ENCODE assay signal across 37 mouse cellular contexts in the genomic region with DNA sequence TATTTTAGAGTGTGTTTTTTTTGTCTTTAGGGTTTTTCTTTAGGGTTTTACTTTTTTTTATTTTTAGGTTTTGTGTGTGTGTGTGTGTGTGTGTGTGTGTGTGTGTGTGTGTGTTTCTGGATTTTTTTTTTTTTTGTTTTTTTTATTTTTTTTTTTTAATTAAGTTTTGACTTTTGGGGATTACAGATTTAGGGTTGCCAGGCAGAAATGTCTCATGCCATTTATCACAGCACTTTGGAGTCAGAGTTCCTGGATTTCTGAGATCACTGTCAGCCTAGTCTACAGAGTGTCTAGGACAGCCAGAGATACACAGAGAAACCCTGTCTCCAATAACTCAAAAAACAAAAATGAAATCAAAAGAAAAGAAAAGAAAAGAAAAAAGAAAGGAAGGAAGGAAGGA. TPM values are rescaled to one million over a fixed set of nuclear protein-coding genes. Genes with fewer than 3 reads are reported as not detected.
"Had no signal": no experiment of that assay in that cellular context is flagged by ENCODE, and none has a peak within 500 bp of the region (broad histone marks: within the 10 kb centered on the region; RNA-seq: fewer than 3 reads in every experiment).

No protein-coding gene starts in this region.

- H3K27ac ChIP-seq: embryonic facial prominence, embryonic 10.5 days; embryonic facial prominence, embryonic 12.5 days; embryonic facial prominence, embryonic 13.5 days; embryonic facial prominence, embryonic 15.5 days; forebrain, embryonic 10.5 days; forebrain, embryonic 12.5 days; forebrain, embryonic 13.5 days; forebrain, embryonic 15.5 days; gastrocnemius, adult 2 months; heart, adult 2 months had no signal

- H3K27me3 ChIP-seq: embryonic facial prominence, embryonic 12.5 days; embryonic facial prominence, embryonic 13.5 days; embryonic facial prominence, embryonic 15.5 days; forebrain, embryonic 12.5 days; forebrain, embryonic 13.5 days; forebrain, embryonic 15.5 days had no signal

- ATAC-seq: forebrain, embryonic 13.5 days; forebrain, embryonic 14.5 days; forebrain, embryonic 15.5 days; forebrain, embryonic 16.5 days; forebrain, postnatal 0 days had no signal

- H3K9me3 ChIP-seq: embryonic facial prominence, embryonic 10.5 days; embryonic facial prominence, embryonic 12.5 days; embryonic facial prominence, embryonic 13.5 days; embryonic facial prominence, embryonic 15.5 days; forebrain, embryonic 10.5 days; forebrain, embryonic 12.5 days; forebrain, embryonic 13.5 days; forebrain, embryonic 15.5 days had no signal

- H3K4me2 ChIP-seq: embryonic facial prominence, embryonic 12.5 days; embryonic facial prominence, embryonic 13.5 days; embryonic facial prominence, embryonic 15.5 days; forebrain, embryonic 12.5 days; forebrain, embryonic 13.5 days; forebrain, embryonic 15.5 days had no signal

- DNase-seq: cerebellum, adult 9-11 months; cerebellum, postnatal 14 days; cerebellum, postnatal 25 days; cerebellum, postnatal 36 days; embryo, embryonic 11 days; forebrain, postnatal 0 days; gastrocnemius, adult 2 months; gastrocnemius, postnatal 10 days; gastrocnemius, postnatal 14 days; gastrocnemius, postnatal 25 days; gastrocnemius, postnatal 36 days; heart, adult 11 months; heart, adult 18-20 months; heart, adult 2 months had no signal

- H3K4me1 ChIP-seq: embryonic facial prominence, embryonic 10.5 days; embryonic facial prominence, embryonic 12.5 days; embryonic facial prominence, embryonic 13.5 days; embryonic facial prominence, embryonic 15.5 days; forebrain, embryonic 10.5 days; forebrain, embryonic 12.5 days; forebrain, embryonic 13.5 days; forebrain, embryonic 15.5 days had no signal

- H3K4me3 ChIP-seq: embryonic facial prominence, embryonic 10.5 days; embryonic facial prominence, embryonic 12.5 days; embryonic facial prominence, embryonic 13.5 days; embryonic facial prominence, embryonic 15.5 days; erythroblast, embryonic 14.5 days; forebrain, embryonic 10.5 days; forebrain, embryonic 12.5 days; forebrain, embryonic 13.5 days; forebrain, embryonic 15.5 days; gastrocnemius, adult 2 months; heart, adult 2 months had no signal

- H3K9ac ChIP-seq: embryonic facial prominence, embryonic 12.5 days; embryonic facial prominence, embryonic 13.5 days; embryonic facial prominence, embryonic 15.5 days; forebrain, embryonic 12.5 days; forebrain, embryonic 13.5 days; forebrain, embryonic 15.5 days; forebrain, postnatal 0 days had no signal

- H3K36me3 ChIP-seq: embryonic facial prominence, embryonic 10.5 days; embryonic facial prominence, embryonic 12.5 days; embryonic facial prominence, embryonic 13.5 days; embryonic facial prominence, embryonic 15.5 days; forebrain, embryonic 10.5 days; forebrain, embryonic 12.5 days; forebrain, embryonic 15.5 days had no signal

RNA-seq across cellular contexts. Expression of a gene that starts 14.5 kb away (rescaled TPM):
- total RNA-seq: common myeloid progenitor, adult 5-6 weeks; forebrain, postnatal 0 days; gastrocnemius, adult 18-20 months; gastrocnemius, adult 2 months; gastrocnemius, adult 8-10 months; gastrocnemius, postnatal 10 days; gastrocnemius, postnatal 14 days; gastrocnemius, postnatal 25 days; gastrocnemius, postnatal 36 days; gastrocnemius, postnatal 4 days; granulocyte monocyte progenitor cell, adult 5-6 weeks; heart, adult 18-20 months; heart, adult 2 months; heart, adult 8-10 months had no signal
- polyA plus RNA-seq: cortical plate, adult 2 months; embryonic facial prominence, embryonic 10.5 days; embryonic facial prominence, embryonic 11.5 days; embryonic facial prominence, embryonic 12.5 days; embryonic facial prominence, embryonic 13.5 days; embryonic facial prominence, embryonic 14.5 days; embryonic facial prominence, embryonic 15.5 days; erythroblast, embryonic 14.5 days; forebrain, embryonic 10.5 days; forebrain, embryonic 11.5 days; forebrain, embryonic 12.5 days; forebrain, embryonic 13.5 days; forebrain, embryonic 14.5 days; forebrain, embryonic 15.5 days; forebrain, embryonic 16.5 days; forebrain, postnatal 0 days; frontal cortex, adult 2 months; gonadal fat pad, adult 2 months; heart, adult 2 months had no signal
